Mouse (Mus musculus) liver, embryonic 11.5 days (tissue): ENCODE results near the gene Prdm10. TPM values are rescaled to one million over a fixed set of nuclear protein-coding genes. Genes with fewer than 3 reads are reported as not detected.

Source experiments
- ATAC-seq: fragments of 200-750 bp; cut with Nextera tagmentation; replicated peaks from 2 replicates; pipeline ENCODE4 v1.8.0; 2017; ENCODE audit warnings: moderate number of reproducible peaks, mild to moderate bottlenecking, moderate TSS enrichment, moderate library complexity; ENCODE audit not compliant: low FRiP score
- DNase-seq: peaks from one replicate; pipeline ENCODE4 v3.0.0-alpha.2; 2017; ENCODE audit warnings: low spot score
- H3K27ac ChIP-seq: fragments of 300-500 bp; sonication (generic); 2 replicates; pipeline ENCODE4 v1.5.1; 2014; ENCODE audit warnings: mild to moderate bottlenecking, low read depth, low read length, control low read depth
- H3K27me3 ChIP-seq: fragments of 300-500 bp; sonication (generic); replicated peaks from 2 replicates; pipeline ENCODE4 v1.6.1; 2014; ENCODE audit warnings: low read length, mixed read lengths; ENCODE audit not compliant: control insufficient read depth, insufficient read depth
- H3K36me3 ChIP-seq: fragments of 300-500 bp; sonication (generic); 2 replicates; pipeline ENCODE4 v1.6.1; 2014; ENCODE audit warnings: mild to moderate bottlenecking, low read length, moderate library complexity, mixed read lengths; ENCODE audit not compliant: control insufficient read depth, insufficient read depth
- H3K4me1 ChIP-seq: fragments of 300-500 bp; sonication (generic); replicated peaks from 2 replicates; pipeline ENCODE4 v1.6.1; 2014; ENCODE audit warnings: low read length, mixed read lengths; ENCODE audit not compliant: control insufficient read depth, insufficient read depth
- H3K4me2 ChIP-seq: fragments of 300-500 bp; sonication (generic); 2 replicates; pipeline ENCODE4 v1.6.1; 2014; ENCODE audit warnings: mild to moderate bottlenecking, control low read depth, moderate library complexity
- H3K4me3 ChIP-seq: fragments of 300-500 bp; sonication (generic); 2 replicates; pipeline ENCODE4 v1.5.1; 2014; ENCODE audit warnings: low read depth, low read length, control low read depth
- H3K9ac ChIP-seq: fragments of 300-500 bp; sonication (generic); 2 replicates; pipeline ENCODE4 v1.6.1; 2014; ENCODE audit warnings: low read depth, low read length, control low read depth
- H3K9me3 ChIP-seq: fragments of 300-500 bp; sonication (generic); 2 replicates; pipeline ENCODE4 v1.6.1; 2016; ENCODE audit warnings: low read length, inconsistent platforms, mixed read lengths; ENCODE audit not compliant: control insufficient read depth
- WGBS: fragments of 180-500 bp; shearing (Covaris S2); extraction: QIAGEN DNeasy Blood & Tissue Kit; methylation state at CpG from one replicate; pipeline ENCODE4 v1.1.7; 2014; 5-methylcytosine and 5-hydroxymethylcytosine counted together
- polyA plus RNA-seq: library from polyadenylated mRNA; unstranded; fragments of >200 nt; fragmentation: Nextera tagmentation; extraction: Ambion mirVana; gene quantifications from 2 replicates; pipeline ENCODE4 v1.2.1, GENCODE M21; 2014

Gene Prdm10
- polyA plus RNA-seq, 1 experiment from 2014 or later, result 6.5 TPM

DNA sequence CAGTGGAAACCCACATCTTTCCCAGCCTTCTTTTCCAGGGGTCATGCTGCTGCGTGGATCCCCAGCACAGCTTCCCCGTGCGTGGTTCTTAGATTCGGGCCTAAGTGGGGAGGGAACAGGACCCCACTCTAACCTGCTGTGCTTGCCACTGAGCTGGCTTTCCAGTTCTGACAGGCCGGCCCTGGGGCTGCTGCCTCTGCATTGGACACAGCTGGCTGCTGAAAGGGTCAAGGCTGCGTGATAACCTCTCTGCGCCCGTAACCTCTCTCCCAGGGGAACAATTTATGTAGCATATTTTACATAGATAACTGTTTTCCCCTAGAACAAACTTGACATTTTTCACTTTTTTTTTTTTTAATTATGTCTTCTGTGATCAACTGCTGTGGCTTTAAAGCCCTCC, 84.7 kb downstream of the Prdm10 start:
- ATAC-seq, result 0 out of 2 replicates have a peak, but pooled peaks have one; percentile 18
- Histone ChIP-seq H3K9me3 (no peaks in the 10 kb centered on the region), H3K27me3 (no peaks in the 10 kb centered on the region)

GRCm38 (mm10) chr9:31371740-31372139, 91.4 kb downstream of the Prdm10 start:
- WGBS, result 84% methylated on average over 3 of the region's 3 CpGs
- no peak for DNase-seq
- peaks cover 5% of the 10 kb centered on the region; the same call in 1 of the 2 replicates for H3K36me3 ChIP-seq
- H3K4me3 ChIP-seq, result no peak overlapping the region
- no peaks in the 10 kb centered on the region for H3K9me3 ChIP-seq
- H3K4me2 ChIP-seq, result no peak overlapping the region
- H3K4me1 ChIP-seq, result no peaks in the 10 kb centered on the region
- no peak overlapping the region for H3K9ac ChIP-seq
- no peak for ATAC-seq
- H3K27ac ChIP-seq, result no peak overlapping the region
- no peaks in the 10 kb centered on the region for H3K27me3 ChIP-seq

More for the DNA sequence above, 84.7 kb downstream of the Prdm10 start:
- Histone ChIP-seq H3K4me2 (no peak overlapping the region), H3K9ac (no peak overlapping the region), H3K4me1 (peaks cover 3% of the 10 kb centered on the region; the same call in 1 of the 2 replicates), H3K4me3 (no peak overlapping the region), H3K27ac (no peak overlapping the region), H3K36me3 (peaks cover 4% of the 10 kb centered on the region; the same call in 1 of the 2 replicates)
- DNase-seq, result no peak
- 64% methylated on average over 8 of the region's 8 CpGs for WGBS

DNA sequence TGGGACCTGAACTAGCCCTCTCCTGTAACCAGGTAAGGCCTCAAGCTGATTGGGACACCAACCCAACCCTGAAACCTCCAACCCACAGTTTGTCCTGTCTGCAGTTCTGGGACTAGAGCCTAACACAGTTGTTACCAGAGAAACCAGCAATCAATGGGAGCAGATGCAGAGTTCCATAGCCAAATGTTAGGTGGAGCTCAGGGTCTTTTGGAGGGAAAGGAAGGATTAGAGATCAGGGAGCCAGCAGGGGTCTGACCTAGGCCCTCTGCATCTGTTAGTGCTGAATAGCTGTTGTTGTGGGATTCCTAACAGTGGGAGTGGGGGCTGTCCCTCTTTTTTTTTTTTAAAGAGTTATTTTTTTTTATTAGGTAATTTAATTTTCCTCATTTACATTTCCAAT, 96.3 kb downstream of the Prdm10 start:
- H3K9me3 ChIP-seq, result no peaks in the 10 kb centered on the region
- no peak for DNase-seq
- H3K4me1 ChIP-seq, result no peaks in the 10 kb centered on the region
- ATAC-seq, result no peak
- H3K9ac ChIP-seq, result no peak overlapping the region
- no peaks in the 10 kb centered on the region for H3K27me3 ChIP-seq
- peaks cover 4% of the 10 kb centered on the region; the same call in 1 of the 2 replicates for H3K36me3 ChIP-seq
- no peak overlapping the region for H3K27ac ChIP-seq
- H3K4me3 ChIP-seq, result no peak overlapping the region
- no peak overlapping the region for H3K4me2 ChIP-seq

DNA sequence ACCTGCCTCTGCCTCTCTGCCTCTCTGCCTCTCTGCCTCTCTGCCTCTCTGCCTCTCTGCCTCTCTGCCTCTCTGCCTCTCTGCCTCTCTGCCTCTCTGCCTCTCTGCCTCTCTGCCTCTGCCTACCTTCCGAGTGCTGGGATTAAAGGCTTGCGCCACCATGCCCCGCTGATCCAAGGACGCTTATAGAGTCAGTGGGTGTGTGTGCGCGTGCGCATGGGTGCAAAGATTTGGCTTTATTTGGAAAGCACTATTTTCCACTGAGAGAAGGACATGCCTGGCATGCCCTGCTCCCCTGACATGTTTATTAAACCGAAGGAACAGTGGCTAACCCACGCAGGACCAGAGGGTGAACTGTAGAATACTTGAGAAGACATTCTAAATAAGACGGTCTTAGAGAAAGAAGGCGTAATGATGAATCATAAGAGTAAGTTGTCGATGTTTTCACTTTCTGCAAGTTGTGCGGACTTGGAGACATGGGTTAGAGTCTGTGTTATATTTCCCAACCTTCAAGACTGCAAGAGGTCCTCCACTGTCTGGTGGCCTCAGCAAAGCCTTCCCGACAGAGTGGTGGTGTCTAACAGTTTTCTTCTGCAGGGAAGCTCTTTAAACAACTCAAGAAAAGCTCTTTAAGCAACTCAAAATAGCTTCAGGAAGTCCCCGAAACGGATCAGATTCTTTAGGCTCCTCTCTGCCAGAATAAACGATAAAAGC, 104.6 kb downstream of the Prdm10 start:
- H3K4me3 ChIP-seq, result no peak overlapping the region
- no peaks in the 10 kb centered on the region for H3K27me3 ChIP-seq
- no peak overlapping the region for H3K27ac ChIP-seq
- H3K9ac ChIP-seq, result 0 out of 2 replicates have a peak overlapping the region, but pooled peaks have one; percentile 88
- peak overlapping the region; percentile 83 for H3K4me2 ChIP-seq
- ATAC-seq, result no peak
- H3K9me3 ChIP-seq, result no peaks in the 10 kb centered on the region
- DNase-seq, result no peak
- WGBS, result 80% methylated on average over 17 of the region's 17 CpGs
- H3K4me1 ChIP-seq, result peaks cover 11% of the 10 kb centered on the region
- no peaks in the 10 kb centered on the region for H3K36me3 ChIP-seq

GRCm38 (mm10) chr9:31385500-31385869, 105.1 kb downstream of the Prdm10 start:
- H3K27ac ChIP-seq, result no peak overlapping the region
- H3K27me3 ChIP-seq, result no peaks in the 10 kb centered on the region
- peak overlapping the region; percentile 83 for H3K4me2 ChIP-seq
- ATAC-seq (peak; percentile 40; the same call in 1 of the 2 replicates), DNase-seq (no peak)
- H3K9ac ChIP-seq, result peak overlapping the region; percentile 88
- H3K4me3 ChIP-seq, result peak overlapping the region; percentile 91
- H3K4me1 ChIP-seq, result peaks cover 11% of the 10 kb centered on the region
- H3K36me3 ChIP-seq, result no peaks in the 10 kb centered on the region
- WGBS, result 25% methylated on average over 4 of the region's 4 CpGs
- H3K9me3 ChIP-seq, result no peaks in the 10 kb centered on the region

- peak within 1 kb of the TSS; percentile 61; the same call in 1 of the 2 replicates for H3K27ac ChIP-seq
- peak within 1 kb of the TSS; percentile 88 for H3K9ac ChIP-seq
- H3K4me2 ChIP-seq, result peak within 1 kb of the TSS; percentile 83
- peaks cover under 1% of the 10 kb centered on the region; the same call in 1 of the 2 replicates for H3K36me3 ChIP-seq
- no peaks in the 10 kb centered on the region for H3K9me3 ChIP-seq
- H3K4me1 ChIP-seq, result peaks cover 11% of the 10 kb centered on the region
- peak; percentile 97 for ATAC-seq
- WGBS, result under 1% methylated on average over 45 of the region's 46 CpGs
- H3K4me3 ChIP-seq, result peak within 1 kb of the TSS; percentile 91
- no peaks in the 10 kb centered on the region for H3K27me3 ChIP-seq
- DNase-seq, result peak; percentile 96
Measured at GRCm38 (mm10) chr9:31385947-31386354, 105.6 kb downstream of the Prdm10 start, which contains the start of gene Nfrkb. Gene Nfrkb, plus strand, starts transcription at chr9:31386192.

- H3K27ac ChIP-seq, result peak overlapping the region; percentile 61; the same call in 1 of the 2 replicates
- 8% methylated on average over 43 of the region's 44 CpGs for WGBS
- ATAC-seq (peak; percentile 58), DNase-seq (peak; percentile 65)
- H3K4me2 ChIP-seq, result peak overlapping the region; percentile 83
- H3K27me3 ChIP-seq, result no peaks in the 10 kb centered on the region
- H3K36me3 ChIP-seq, result peaks cover 6% of the 10 kb centered on the region
- peak overlapping the region; percentile 88 for H3K9ac ChIP-seq
- H3K4me1 ChIP-seq, result peaks cover 11% of the 10 kb centered on the region
- peak overlapping the region; percentile 91 for H3K4me3 ChIP-seq
- H3K9me3 ChIP-seq, result no peaks in the 10 kb centered on the region
Measured at GRCm38 (mm10) chr9:31386368-31387180, 106.2 kb downstream of the Prdm10 start.

DNA sequence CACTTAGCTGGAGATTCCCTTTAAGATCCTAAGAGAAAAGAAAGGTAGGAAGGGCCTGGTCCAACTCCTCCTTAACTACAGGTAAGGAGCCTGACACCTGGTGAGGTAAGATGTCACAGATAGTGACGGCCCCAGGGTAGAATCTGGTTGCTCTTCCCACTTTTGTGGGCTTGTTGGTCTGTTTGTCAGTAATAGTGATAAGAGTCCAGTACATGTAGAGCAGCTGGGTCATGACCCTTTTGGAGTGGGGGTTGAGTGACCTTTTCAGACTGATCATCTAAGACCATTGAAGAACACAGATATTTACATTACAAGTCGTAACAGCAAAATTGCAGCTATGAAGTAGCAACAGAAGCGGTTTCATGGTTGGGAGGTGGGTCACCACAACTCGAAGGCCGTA, 106.9 kb downstream of the Prdm10 start:
- Histone ChIP-seq H3K27ac (no peak overlapping the region), H3K9ac (no peak overlapping the region), H3K27me3 (no peaks in the 10 kb centered on the region), H3K36me3 (peaks cover 8% of the 10 kb centered on the region), H3K9me3 (no peaks in the 10 kb centered on the region), H3K4me1 (peaks cover 11% of the 10 kb centered on the region), H3K4me3 (peak overlapping the region; percentile 91), H3K4me2 (peak overlapping the region; percentile 83)
- ATAC-seq (no peak), DNase-seq (no peak)
- 77% methylated on average over 5 of the region's 5 CpGs for WGBS
